Mouse (Mus musculus): Measurements from ENCODE around the gene Olfr126.

Gene Olfr126

GRCm38 (mm10) chr17:37847183-37847582 is at the start of gene Olfr126:
Gene Olfr126, plus strand, starts transcription at chr17:37847483.
- DNase-seq (ENCODE audit: low spot score in 2 of 2), result no peak

DNA sequence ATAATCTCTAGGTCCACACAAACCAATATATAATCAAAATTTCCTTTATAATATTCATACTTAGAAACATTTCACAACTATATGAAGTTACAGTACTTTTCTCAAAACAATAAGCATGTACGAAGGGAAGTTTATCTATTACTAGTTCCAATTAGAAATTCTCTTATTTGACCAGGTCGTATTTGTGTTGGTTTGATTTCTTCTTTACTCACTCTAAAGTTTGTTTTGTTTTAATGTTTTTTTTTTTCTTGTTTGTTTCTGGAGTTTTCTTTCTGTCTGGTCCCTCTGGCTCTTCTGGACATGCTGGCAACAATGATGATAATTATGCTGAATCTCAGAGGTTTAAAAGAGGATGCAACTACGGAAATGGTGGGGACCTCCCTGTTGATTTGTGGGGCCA is 47.7 kb upstream of the Olfr126 start, which contains the start of gene Olfr124:
TSS of gene Olfr124 (plus strand) at position 301 of the 400 bp plus-strand sequence.
- DNase-seq (ENCODE audit: low spot score in 2 of 2), result no peak

GRCm38 (mm10) chr17:37832649-37833048 is 14.6 kb upstream of the Olfr126 start, which contains the start of gene Olfr125:
Gene Olfr125, plus strand, starts transcription at chr17:37832949.
- no peak for DNase-seq (ENCODE audit: low spot score in 2 of 2)

GRCm38 (mm10) chr17:37863901-37864300 is 16.6 kb downstream of the Olfr126 start:
- no peak for DNase-seq (ENCODE audit: low spot score in 2 of 2)

DNA sequence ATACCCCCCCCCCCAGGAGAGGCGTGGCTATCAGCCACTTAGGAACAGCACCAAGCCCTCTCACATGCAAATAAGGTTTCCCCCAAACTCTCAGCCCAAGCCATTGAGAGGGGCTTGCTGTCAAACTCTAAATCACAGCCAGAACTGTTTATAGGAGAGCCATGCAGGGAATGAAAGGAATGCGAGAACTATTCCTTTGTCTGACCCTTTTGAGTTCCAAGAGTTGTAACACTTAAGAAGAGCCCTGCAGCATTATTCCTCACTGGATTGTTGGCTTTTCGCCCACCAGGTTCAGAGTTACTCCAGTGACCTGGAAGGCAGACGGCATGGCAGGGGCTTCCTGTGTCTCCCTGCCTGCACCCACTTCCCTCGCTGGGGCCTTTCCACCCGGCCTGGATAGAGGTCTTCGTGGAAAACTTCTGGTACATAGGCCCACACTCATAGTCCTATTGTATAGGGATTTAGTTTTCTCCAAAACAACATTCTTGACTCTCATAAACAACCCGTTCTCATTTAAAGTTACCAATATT is 22.5 kb downstream of the Olfr126 start:
- no peak for DNase-seq (ENCODE audit: low spot score in 2 of 2)

DNA sequence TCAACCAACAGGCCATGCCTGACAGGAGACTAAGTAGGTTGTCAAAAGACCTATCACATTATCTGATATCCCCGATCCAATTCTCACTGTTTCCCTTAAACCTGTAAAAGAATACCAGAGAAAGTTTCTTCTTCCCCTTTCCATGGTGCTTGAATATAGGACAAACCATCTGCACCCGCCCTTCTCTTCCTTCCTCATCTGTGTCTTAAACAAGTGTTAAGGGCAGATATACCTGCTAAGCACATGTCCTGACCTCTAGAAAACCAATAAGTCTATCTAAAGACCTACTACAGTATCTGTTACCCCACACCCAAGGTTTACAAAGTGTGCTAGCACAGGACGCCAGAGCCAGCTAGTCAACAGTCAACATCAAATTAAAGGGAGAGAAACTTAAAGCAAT is 26.5 kb downstream of the Olfr126 start:
- DNase-seq (ENCODE audit: low spot score in 2 of 2), result no peak

- DNase-seq (ENCODE audit: low spot score in 2 of 2), result no peak
Measured at GRCm38 (mm10) chr17:37900137-37900536, 52.9 kb downstream of the Olfr126 start, which contains the start of gene Olfr127. Gene Olfr127, plus strand, starts transcription at chr17:37900437.
